Mouse (Mus musculus) thymus, adult 2 months (tissue): ENCODE results near the gene Mindy4b-ps. TPM values are rescaled to one million over a fixed set of nuclear protein-coding genes. Genes with fewer than 3 reads are reported as not detected.

Experiments used
- DNase-seq: peaks from one replicate; pipeline ENCODE4 v3.0.0; 2021
- H3K27ac ChIP-seq: fragments of 200-500 bp; 2 replicates; pipeline ENCODE4 v1.5.1; 2012; ENCODE audit warnings: low read length, control low read depth; ENCODE audit not compliant: control insufficient read depth, insufficient read depth
- H3K27me3 ChIP-seq: fragments of 200-500 bp; 2 replicates; pipeline ENCODE4 v1.6.1; 2012; ENCODE audit warnings: mild to moderate bottlenecking, low read length, moderate library complexity, mixed read lengths; ENCODE audit not compliant: control insufficient read depth, insufficient read depth
- H3K36me3 ChIP-seq: fragments of 200-500 bp; 2 replicates; pipeline ENCODE4 v1.6.1; 2012; ENCODE audit warnings: mild to moderate bottlenecking, low read length, moderate library complexity; ENCODE audit not compliant: control insufficient read depth, insufficient read depth
- H3K4me1 ChIP-seq: fragments of 200-500 bp; replicated peaks from 2 replicates; pipeline ENCODE4 v1.6.1; 2012; ENCODE audit warnings: low read length; ENCODE audit not compliant: control insufficient read depth, insufficient read depth
- H3K4me3 ChIP-seq: fragments of 200-500 bp; 2 replicates; pipeline ENCODE4 v1.5.1; 2012; ENCODE audit warnings: mild to moderate bottlenecking, low read length, control low read depth, moderate library complexity; ENCODE audit not compliant: control insufficient read depth, insufficient read depth
- CTCF ChIP-seq: fragments of 200-500 bp; IDR thresholded peaks from 2 replicates; pipeline ENCODE4 v1.5.1; 2012; ENCODE audit warnings: mild to moderate bottlenecking, control low read depth, low read length, moderate library complexity, borderline replicate concordance; ENCODE audit not compliant: control insufficient read depth, poor library complexity, insufficient read depth; ENCODE audit errors: extremely low read depth
- POLR2A ChIP-seq: fragments of 200-500 bp; IDR thresholded peaks from 2 replicates; pipeline ENCODE4 v1.6.1; 2012; ENCODE audit warnings: mild to moderate bottlenecking, low read length, control low read depth, moderate library complexity; ENCODE audit not compliant: control insufficient read depth, poor library complexity, insufficient read depth; ENCODE audit errors: extremely low read depth
- WGBS: fragments of 180-500 bp; shearing (Covaris S2); methylation state at CpG from one replicate; pipeline ENCODE4 v1.1.7; 2018; 5-methylcytosine and 5-hydroxymethylcytosine counted together
- polyA plus RNA-seq: library from polyadenylated mRNA; depleted of rRNA; stranded (reverse); fragments of >200 nt; gene quantifications from 2 replicates; pipeline ENCODE4 v1.2.3, GENCODE M21; 2012

Mindy4b-ps gene
- polyA plus RNA-seq, 1 experiment: not detected

GRCm38 (mm10) chr3:58831586-58831985 lies 9.5 kb upstream of the Mindy4b-ps start:
- H3K36me3 ChIP-seq: no peaks in the 10 kb centered on the region
- no peaks in the 10 kb centered on the region for H3K4me1 ChIP-seq
- DNase-seq: no peak
- 80% methylated on average over 5 of the region's 5 CpGs for WGBS
- H3K4me3 ChIP-seq: no peak overlapping the region
- no peaks in the 10 kb centered on the region for H3K27me3 ChIP-seq
- no peak for TF ChIP-seq CTCF
- TF ChIP-seq POLR2A: no peak
- no peak overlapping the region for H3K27ac ChIP-seq

- Histone ChIP-seq H3K4me3 (no peak overlapping the region), H3K27ac (no peak overlapping the region), H3K36me3 (no peaks in the 10 kb centered on the region), H3K4me1 (no peaks in the 10 kb centered on the region), H3K27me3 (no peaks in the 10 kb centered on the region)
- WGBS: 90% methylated on average over 1 of the region's 1 CpGs
- TF ChIP-seq POLR2A: no peak
- TF ChIP-seq CTCF: no peak
- no peak for DNase-seq
Measured at GRCm38 (mm10) chr3:58829926-58830325, 7.8 kb upstream of the Mindy4b-ps start.

GRCm38 (mm10) chr3:58828366-58829153 lies 6.4 kb upstream of the Mindy4b-ps start:
- no peak for DNase-seq
- Histone ChIP-seq H3K27ac (no peak overlapping the region), H3K27me3 (no peaks in the 10 kb centered on the region), H3K4me3 (no peak overlapping the region), H3K4me1 (no peaks in the 10 kb centered on the region), H3K36me3 (no peaks in the 10 kb centered on the region)
- TF ChIP-seq CTCF: no peak
- no peak for TF ChIP-seq POLR2A
- 87% methylated on average over 14 of the region's 14 CpGs for WGBS

- Histone ChIP-seq H3K27ac (no peak overlapping the region), H3K27me3 (no peaks in the 10 kb centered on the region), H3K4me3 (no peak overlapping the region), H3K36me3 (no peaks in the 10 kb centered on the region), H3K4me1 (no peaks in the 10 kb centered on the region)
- DNase-seq: no peak
- TF ChIP-seq POLR2A (no peak), CTCF (no peak)
- 80% methylated on average over 4 of the region's 4 CpGs for WGBS
Measured at GRCm38 (mm10) chr3:58826266-58826665, 4.2 kb upstream of the Mindy4b-ps start.

DNA sequence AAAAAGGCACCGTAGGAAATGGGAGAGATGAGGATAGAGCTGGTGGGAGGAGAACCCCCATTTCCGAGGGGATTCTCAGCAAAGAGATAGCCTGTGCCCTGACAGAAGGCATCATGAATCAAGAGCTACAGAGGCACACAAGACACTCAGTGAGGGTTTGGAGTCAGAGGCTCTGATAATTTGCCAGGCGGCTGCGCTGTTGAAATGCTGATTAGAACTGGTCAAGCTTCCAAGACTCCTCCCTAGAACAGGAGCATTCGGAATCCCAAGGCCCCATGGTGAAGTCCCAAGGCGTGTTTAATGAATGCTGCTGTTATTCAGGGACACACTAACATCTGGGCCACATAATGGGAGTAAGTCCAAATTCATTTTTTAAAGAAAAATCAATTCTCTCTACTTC lies 4.8 kb downstream of the Mindy4b-ps start:
- no peak overlapping the region for H3K27ac ChIP-seq
- no peak for DNase-seq
- WGBS: 84% methylated on average over 6 of the region's 6 CpGs
- H3K4me1 ChIP-seq: no peaks in the 10 kb centered on the region
- TF ChIP-seq CTCF (no peak), POLR2A (no peak)
- no peaks in the 10 kb centered on the region for H3K36me3 ChIP-seq
- no peaks in the 10 kb centered on the region for H3K27me3 ChIP-seq
- H3K4me3 ChIP-seq: no peak overlapping the region

GRCm38 (mm10) chr3:58814191-58814590 lies 7.9 kb downstream of the Mindy4b-ps start:
- Histone ChIP-seq H3K36me3 (no peaks in the 10 kb centered on the region), H3K27ac (no peak overlapping the region), H3K4me3 (no peak overlapping the region), H3K4me1 (no peaks in the 10 kb centered on the region), H3K27me3 (no peaks in the 10 kb centered on the region)
- 95% methylated on average over 3 of the region's 3 CpGs for WGBS
- no peak for TF ChIP-seq POLR2A
- no peak for DNase-seq

- 55% methylated on average over 11 of the region's 11 CpGs for WGBS
- H3K4me3 ChIP-seq: no peak overlapping the region
- H3K27ac ChIP-seq: no peak overlapping the region
- H3K27me3 ChIP-seq: no peaks in the 10 kb centered on the region
- H3K4me1 ChIP-seq: no peaks in the 10 kb centered on the region
- H3K36me3 ChIP-seq: no peaks in the 10 kb centered on the region
- no peak for DNase-seq
- TF ChIP-seq CTCF (no peak), POLR2A (no peak)
Measured at GRCm38 (mm10) chr3:58810353-58810752, 11.8 kb downstream of the Mindy4b-ps start.
